Mouse (Mus musculus): ENCODE measurements around the gene Ttc28. TPM values are rescaled to one million over a fixed set of nuclear protein-coding genes. Genes with fewer than 3 reads are reported as not detected.

Gene Ttc28
- polyA plus RNA-seq, 2 experiments, result 0.48 to 0.81 TPM

DNA sequence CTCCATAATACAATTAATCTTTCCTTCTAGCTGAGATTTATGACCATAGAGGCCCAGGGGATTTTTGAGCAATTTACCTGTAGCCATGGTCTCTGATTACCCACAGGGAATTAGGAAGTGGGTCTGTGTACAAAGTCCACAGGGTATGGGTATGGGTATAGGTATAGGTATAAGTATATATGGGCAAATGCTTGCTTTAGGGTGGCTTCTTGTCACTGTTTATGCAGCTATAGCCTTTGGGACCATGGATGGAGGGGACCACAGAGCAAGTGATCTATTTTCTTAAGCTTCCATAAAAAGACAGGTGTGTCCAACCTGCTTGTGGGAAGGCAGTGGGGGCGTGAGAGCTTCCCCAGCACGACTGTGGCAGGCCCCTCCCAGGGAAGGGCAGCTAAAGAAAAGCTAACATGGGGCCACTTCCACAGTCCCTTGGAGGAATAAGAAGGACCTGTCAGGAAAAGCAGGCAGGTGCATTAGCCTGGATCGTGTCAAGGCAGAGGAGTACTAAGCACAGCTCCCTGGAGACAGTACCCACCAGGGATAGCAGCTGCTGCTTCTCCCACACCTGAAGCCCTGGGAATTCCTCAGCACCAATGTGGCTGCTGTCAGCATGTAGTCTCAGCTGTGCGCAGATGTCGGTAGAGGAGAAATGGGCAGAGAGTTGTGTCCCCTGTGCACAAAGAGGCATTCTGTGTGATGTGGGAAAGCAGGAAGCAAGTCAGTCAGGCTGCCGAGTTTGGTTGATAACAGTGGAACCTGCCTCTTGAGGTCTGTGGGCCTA is 338.7 kb downstream of the Ttc28 start:
- no peak overlapping the region for H3K4me3 ChIP-seq (ENCODE audit: insufficient read depth in 1 of 2, low read depth in 2 of 2, low read length in 2 of 2)
- no peaks in the 10 kb centered on the region for H3K9me3 ChIP-seq (ENCODE audit: control insufficient read depth, low read length)
- no peak overlapping the region for H3K27ac ChIP-seq
- 52% methylated on average over 6 of the region's 6 CpGs for WGBS (ENCODE audit: insufficient replicate concordance)
- H3K36me3 ChIP-seq (replicated peaks; ENCODE audit: control insufficient read depth, insufficient read depth, low read depth), result no peaks in the 10 kb centered on the region
- DNase-seq (ENCODE audit: low read depth in 3 of 3, low spot score in 3 of 3) (no peak), ATAC-seq (ENCODE audit: insufficient read depth) (no peak)
- H3K4me2 ChIP-seq (ENCODE audit: low read depth), result no peak overlapping the region
- H3K27me3 ChIP-seq (ENCODE audit: control insufficient read depth, insufficient read depth, low read length), result no peaks in the 10 kb centered on the region
- TF ChIP-seq CTCF (IDR thresholded peaks at IDR 0.05; ENCODE audit: low read depth) (no peak), EP300 (IDR thresholded peaks at IDR 0.05; ENCODE audit: low read depth) (no peak)
- H3K9ac ChIP-seq (replicated peaks), result no peak overlapping the region
- H3K4me1 ChIP-seq (replicated peaks; ENCODE audit: control insufficient read depth in 2 of 2, insufficient read depth in 2 of 2, low read length in 1 of 2), result no peaks in the 10 kb centered on the region

DNA sequence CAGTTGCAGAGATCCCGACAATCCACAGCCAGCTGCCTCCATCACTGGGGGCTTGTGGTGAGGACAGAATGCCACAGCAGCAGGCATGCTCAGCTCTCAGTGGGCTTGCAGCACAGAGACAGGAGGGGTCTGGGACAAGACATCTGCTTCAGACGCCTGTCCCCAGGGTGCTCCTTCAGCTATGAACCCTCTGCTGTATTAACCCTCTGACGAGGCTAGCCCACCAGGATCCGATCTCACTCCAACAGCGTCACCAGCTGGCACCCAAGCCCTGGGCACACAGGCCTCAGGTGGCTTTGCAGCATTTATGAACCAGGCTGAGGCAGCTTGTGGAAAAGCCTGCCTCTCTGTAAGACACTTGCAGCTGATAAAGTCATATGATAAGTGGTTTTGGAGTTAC is 339.4 kb downstream of the Ttc28 start:
- no peaks in the 10 kb centered on the region for H3K4me1 ChIP-seq (replicated peaks; ENCODE audit: control insufficient read depth in 2 of 2, insufficient read depth in 2 of 2, low read length in 1 of 2)
- ATAC-seq (ENCODE audit: insufficient read depth) (no peak), DNase-seq (ENCODE audit: low read depth in 3 of 3, low spot score in 3 of 3) (no peak)
- TF ChIP-seq CTCF (IDR thresholded peaks at IDR 0.05; ENCODE audit: low read depth) (no peak), EP300 (IDR thresholded peaks at IDR 0.05; ENCODE audit: low read depth) (no peak)
- H3K4me2 ChIP-seq (ENCODE audit: low read depth), result no peak overlapping the region
- no peak overlapping the region for H3K9ac ChIP-seq (replicated peaks)
- 58% methylated on average over 5 of the region's 5 CpGs for WGBS (ENCODE audit: insufficient replicate concordance)
- H3K9me3 ChIP-seq (ENCODE audit: control insufficient read depth, low read length), result no peaks in the 10 kb centered on the region
- H3K36me3 ChIP-seq (replicated peaks; ENCODE audit: control insufficient read depth, insufficient read depth, low read depth), result no peaks in the 10 kb centered on the region
- H3K27me3 ChIP-seq (ENCODE audit: control insufficient read depth, insufficient read depth, low read length), result no peaks in the 10 kb centered on the region
- H3K4me3 ChIP-seq (ENCODE audit: insufficient read depth in 1 of 2, low read depth in 2 of 2, low read length in 2 of 2), result no peak overlapping the region
- H3K27ac ChIP-seq, result no peak overlapping the region

DNA sequence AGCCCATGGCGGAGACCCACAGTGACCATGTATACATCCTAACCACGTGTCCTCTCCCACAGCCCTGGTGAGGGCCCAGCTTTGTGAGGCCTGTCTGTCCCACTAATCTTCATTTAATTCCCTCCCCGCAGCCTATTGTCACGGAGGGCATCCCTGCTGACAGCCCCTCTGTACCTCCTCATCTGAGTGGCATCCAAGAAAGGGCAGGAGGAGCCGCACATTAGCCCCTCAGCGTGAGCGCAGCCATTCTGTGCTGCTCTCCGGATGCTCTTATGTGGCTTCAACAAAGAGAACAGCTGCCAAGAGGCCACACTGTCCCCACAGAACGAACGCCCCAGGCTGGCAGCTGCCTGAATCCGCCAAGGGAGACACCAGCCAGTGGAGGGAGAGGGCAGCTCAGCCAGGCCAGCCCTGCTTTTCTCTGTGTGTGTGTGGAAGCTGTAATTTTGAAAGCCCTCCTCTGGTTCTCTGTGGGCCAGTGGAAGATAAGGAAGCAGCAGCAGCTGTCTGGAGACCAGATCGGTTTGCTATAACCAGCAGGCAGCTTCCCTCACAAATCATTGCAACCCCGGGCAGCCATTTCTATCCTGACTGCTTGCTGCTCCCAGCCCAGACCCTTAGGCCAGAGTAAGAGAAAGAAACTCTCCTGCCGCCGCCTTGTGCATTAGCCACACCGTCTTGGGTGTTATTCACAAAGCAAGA is 341.2 kb downstream of the Ttc28 start:
- 62% methylated on average over 16 of the region's 16 CpGs for WGBS (ENCODE audit: insufficient replicate concordance)
- H3K9me3 ChIP-seq (ENCODE audit: control insufficient read depth, low read length), result no peaks in the 10 kb centered on the region
- no peak for ATAC-seq (ENCODE audit: insufficient read depth)
- no peak overlapping the region for H3K4me2 ChIP-seq (ENCODE audit: low read depth)
- H3K36me3 ChIP-seq (replicated peaks; ENCODE audit: control insufficient read depth, insufficient read depth, low read depth), result no peaks in the 10 kb centered on the region
- no peaks in the 10 kb centered on the region for H3K4me1 ChIP-seq (replicated peaks; ENCODE audit: control insufficient read depth in 2 of 2, insufficient read depth in 2 of 2, low read length in 1 of 2)
- H3K27ac ChIP-seq, result no peak overlapping the region
- no peak overlapping the region for H3K9ac ChIP-seq (replicated peaks)
- no peak overlapping the region for H3K4me3 ChIP-seq (ENCODE audit: insufficient read depth in 1 of 2, low read depth in 2 of 2, low read length in 2 of 2)
- TF ChIP-seq CTCF (IDR thresholded peaks at IDR 0.05; ENCODE audit: low read depth) (no peak), EP300 (IDR thresholded peaks at IDR 0.05; ENCODE audit: low read depth) (no peak)
- no peak for DNase-seq (ENCODE audit: low read depth in 3 of 3, low spot score in 3 of 3)
- H3K27me3 ChIP-seq (ENCODE audit: control insufficient read depth, insufficient read depth, low read length), result no peaks in the 10 kb centered on the region

DNA sequence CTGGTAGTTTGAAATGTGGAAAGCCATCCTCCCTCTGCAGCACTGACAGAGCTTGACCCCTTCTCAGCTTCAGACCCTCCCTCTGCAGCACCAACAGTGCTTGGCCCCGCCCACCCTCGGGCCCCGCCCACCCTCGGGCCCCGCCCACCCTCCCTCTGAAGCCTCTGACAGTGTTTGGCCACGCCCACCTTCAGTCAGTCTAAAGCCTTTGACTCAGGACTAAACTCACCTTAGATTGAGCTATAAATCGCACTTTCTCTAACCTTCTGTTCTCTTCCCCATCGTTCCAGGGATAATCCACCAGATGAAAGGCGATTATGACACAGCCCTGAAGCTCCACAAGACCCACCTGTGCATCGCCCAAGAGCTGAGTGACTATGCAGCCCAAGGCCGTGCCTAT is 343.2 kb downstream of the Ttc28 start:
- Histone ChIP-seq H3K9me3 (ENCODE audit: control insufficient read depth, low read length) (no peaks in the 10 kb centered on the region), H3K4me3 (ENCODE audit: insufficient read depth in 1 of 2, low read depth in 2 of 2, low read length in 2 of 2) (no peak overlapping the region), H3K4me1 (replicated peaks; ENCODE audit: control insufficient read depth in 2 of 2, insufficient read depth in 2 of 2, low read length in 1 of 2) (no peaks in the 10 kb centered on the region), H3K36me3 (replicated peaks; ENCODE audit: control insufficient read depth, insufficient read depth, low read depth) (no peaks in the 10 kb centered on the region), H3K27me3 (ENCODE audit: control insufficient read depth, insufficient read depth, low read length) (no peaks in the 10 kb centered on the region), H3K27ac (no peak overlapping the region), H3K9ac (replicated peaks) (no peak overlapping the region), H3K4me2 (ENCODE audit: low read depth) (no peak overlapping the region)
- TF ChIP-seq EP300 (IDR thresholded peaks at IDR 0.05; ENCODE audit: low read depth), result no peak
- no peak for TF ChIP-seq CTCF (IDR thresholded peaks at IDR 0.05; ENCODE audit: low read depth)
- no peak for ATAC-seq (ENCODE audit: insufficient read depth)
- WGBS (ENCODE audit: insufficient replicate concordance), result 44% methylated on average over 11 of the region's 11 CpGs
- no peak for DNase-seq (ENCODE audit: low read depth in 3 of 3, low spot score in 3 of 3)

- no peak for DNase-seq (ENCODE audit: low read depth in 3 of 3, low spot score in 3 of 3)
- Histone ChIP-seq H3K9me3 (ENCODE audit: control insufficient read depth, low read length) (no peaks in the 10 kb centered on the region), H3K4me1 (replicated peaks; ENCODE audit: control insufficient read depth in 2 of 2, insufficient read depth in 2 of 2, low read length in 1 of 2) (0 out of 4 replicates have a peak, but pooled peaks cover 0 to 3% of the 10 kb centered on the region in 2 experiments), H3K36me3 (replicated peaks; ENCODE audit: control insufficient read depth, insufficient read depth, low read depth) (no peaks in the 10 kb centered on the region), H3K9ac (replicated peaks) (no peak overlapping the region), H3K27ac (no peak overlapping the region), H3K4me2 (ENCODE audit: low read depth) (no peak overlapping the region), H3K27me3 (ENCODE audit: control insufficient read depth, insufficient read depth, low read length) (no peaks in the 10 kb centered on the region), H3K4me3 (ENCODE audit: insufficient read depth in 1 of 2, low read depth in 2 of 2, low read length in 2 of 2) (no peak overlapping the region)
- TF ChIP-seq CTCF (IDR thresholded peaks at IDR 0.05; ENCODE audit: low read depth) (no peak), EP300 (IDR thresholded peaks at IDR 0.05; ENCODE audit: low read depth) (no peak)
- no peak for ATAC-seq (ENCODE audit: insufficient read depth)
- WGBS (ENCODE audit: insufficient replicate concordance), result 74% methylated on average over 11 of the region's 11 CpGs
These were observed 345.7 kb downstream of the Ttc28 start for GRCm38 (mm10) chr5:111225306-111225705.
